Mouse (Mus musculus): ENCODE measurements around the gene Cldn34b3.
"Not testable (repeated sequence)": the region's sequence is repeated elsewhere in the genome, so short reads cannot be mapped to it uniquely, and the experiment has no call there.

Cldn34b3 gene

GRCm38 (mm10) chrX:76264004-76264403 is at the start of gene Cldn34b3:
Gene Cldn34b3, plus strand, starts transcription at chrX:76264304.
- DNase-seq (ENCODE audit: extremely low read depth, insufficient read length, low spot score) = not testable (repeated sequence)
